ENCODE assay signal across 15 mouse cellular contexts in the genomic region with DNA sequence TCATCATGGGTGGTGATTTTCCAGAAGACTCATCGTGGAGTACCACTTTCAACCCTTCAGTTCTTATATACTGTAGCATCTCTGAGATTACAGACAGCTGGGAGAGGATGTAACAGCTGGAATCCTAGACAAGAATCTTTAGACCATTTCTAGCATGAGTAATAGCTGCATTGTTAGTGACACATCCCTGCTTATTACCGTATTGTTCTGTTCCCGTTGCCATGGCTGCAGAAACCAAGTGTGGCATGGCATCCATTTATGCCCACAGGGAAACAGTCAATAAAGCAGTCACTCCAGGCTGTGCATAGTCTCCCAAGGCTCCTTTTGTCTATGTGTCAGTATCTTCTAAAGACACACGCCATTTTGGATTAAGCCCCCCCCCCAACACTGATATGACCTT.
A peak's percentile ranks its signal among the peaks of the same experiment; 100 is the strongest.
DNase-seq lines count a peak whose midpoint lies in the region; ATAC-seq and TF ChIP-seq lines count a peak whose summit lies in the region.
"Had no signal": no experiment of that assay in that cellular context is flagged by ENCODE, and none has a peak within 500 bp of the region (broad histone marks: within the 10 kb centered on the region; RNA-seq: fewer than 3 reads in every experiment).

No protein-coding gene starts in this region.

- no peaks in the 10 kb centered on the region for H3K27me3 ChIP-seq in neural tube, embryonic 11.5 days (ENCODE audit: control insufficient read depth, insufficient read depth, low read length)
- no peaks in the 10 kb centered on the region for H3K27me3 ChIP-seq in neural tube, embryonic 15.5 days (replicated peaks)
- no peaks in the 10 kb centered on the region for H3K27me3 ChIP-seq in forebrain, embryonic 13.5 days
- H3K27me3 ChIP-seq in hindbrain, postnatal 0 days (ENCODE audit: insufficient read depth, low read length), result no peaks in the 10 kb centered on the region
- H3K27me3 ChIP-seq: limb, embryonic 13.5 days had no signal

- H3K9ac ChIP-seq in neural tube, embryonic 11.5 days (ENCODE audit: low read length), result no peak overlapping the region
- H3K9ac ChIP-seq in neural tube, embryonic 15.5 days (replicated peaks), result no peak overlapping the region
- H3K9ac ChIP-seq in forebrain, embryonic 13.5 days, result no peak overlapping the region
- H3K9ac ChIP-seq in hindbrain, postnatal 0 days (replicated peaks; ENCODE audit: low read length), result no peak overlapping the region
- H3K9ac ChIP-seq: limb, embryonic 13.5 days had no signal

- H3K36me3 ChIP-seq in neural tube, embryonic 11.5 days (ENCODE audit: control insufficient read depth, insufficient read depth, low read length), result no peaks in the 10 kb centered on the region
- no peaks in the 10 kb centered on the region for H3K36me3 ChIP-seq in neural tube, embryonic 15.5 days
- no peaks in the 10 kb centered on the region for H3K36me3 ChIP-seq in forebrain, embryonic 13.5 days (ENCODE audit: poor library complexity, severe bottlenecking)
- H3K36me3 ChIP-seq in hindbrain, postnatal 0 days (ENCODE audit: insufficient read depth, low read length), result no peaks in the 10 kb centered on the region
- H3K36me3 ChIP-seq: limb, embryonic 13.5 days had no signal

- no peaks in the 10 kb centered on the region for H3K9me3 ChIP-seq in neural tube, embryonic 11.5 days (ENCODE audit: control insufficient read depth, low read length)
- no peaks in the 10 kb centered on the region for H3K9me3 ChIP-seq in neural tube, embryonic 15.5 days (replicated peaks)
- H3K9me3 ChIP-seq in forebrain, embryonic 13.5 days (replicated peaks), result no peaks in the 10 kb centered on the region
- no peaks in the 10 kb centered on the region for H3K9me3 ChIP-seq in hindbrain, postnatal 0 days (ENCODE audit: low read length)
- H3K9me3 ChIP-seq: limb, embryonic 13.5 days had no signal

- H3K4me1 ChIP-seq in neural tube, embryonic 11.5 days (ENCODE audit: control insufficient read depth, insufficient read depth, low read length), result no peaks in the 10 kb centered on the region
- peaks cover 4% of the 10 kb centered on the region for H3K4me1 ChIP-seq in neural tube, embryonic 15.5 days
- peaks cover 7% of the 10 kb centered on the region for H3K4me1 ChIP-seq in forebrain, embryonic 13.5 days
- H3K4me1 ChIP-seq in hindbrain, postnatal 0 days (ENCODE audit: insufficient read depth, low read length), result no peaks in the 10 kb centered on the region
- H3K4me1 ChIP-seq: limb, embryonic 13.5 days had no signal

- 46% methylated on average over 4 of the region's 4 CpGs for WGBS in neural tube, embryonic 11.5 days
- 13% methylated on average over 4 of the region's 4 CpGs for WGBS in neural tube, embryonic 15.5 days
- WGBS in forebrain, embryonic 13.5 days, result 13% methylated on average over 4 of the region's 4 CpGs
- WGBS in hindbrain, postnatal 0 days, result 8% methylated on average over 4 of the region's 4 CpGs

- H3K4me2 ChIP-seq in neural tube, embryonic 11.5 days (ENCODE audit: low read depth), result no peak overlapping the region
- H3K4me2 ChIP-seq in neural tube, embryonic 15.5 days, result no peak overlapping the region
- no peak overlapping the region for H3K4me2 ChIP-seq in forebrain, embryonic 13.5 days
- H3K4me2 ChIP-seq in hindbrain, postnatal 0 days (ENCODE audit: low read depth, low read length), result no peak overlapping the region
- H3K4me2 ChIP-seq: limb, embryonic 13.5 days had no signal

- no peak for TF ChIP-seq CTCF in hindbrain, postnatal 0 days (IDR thresholded peaks at IDR 0.05; ENCODE audit: low read depth)

- peak; percentile 41 for DNase-seq in neural tube, embryonic 11.5 days (ENCODE audit: low spot score)
- DNase-seq in hindbrain, postnatal 0 days (ENCODE audit: low spot score), result peak; percentile 43
- peak; percentile 84 for DNase-seq in retina, embryonic 14.5 days (ENCODE audit: low spot score)
- no peak for DNase-seq in right cerebral cortex, postnatal 25 days
- DNase-seq in adrenal gland, postnatal 10 days, result no peak
- DNase-seq in urinary bladder, adult 2 months (ENCODE audit: low spot score), result no peak
- DNase-seq: cerebellum, postnatal 36 days; gastrocnemius, postnatal 36 days; heart, postnatal 14 days; kidney, adult 2 months; layer of hippocampus, adult 9-11 months; lung, adult 2 months had no signal

- no peak overlapping the region for H3K27ac ChIP-seq in neural tube, embryonic 11.5 days (ENCODE audit: low read depth, low read length)
- H3K27ac ChIP-seq in neural tube, embryonic 15.5 days (replicated peaks), result no peak overlapping the region
- no peak overlapping the region for H3K27ac ChIP-seq in forebrain, embryonic 13.5 days
- H3K27ac ChIP-seq in hindbrain, postnatal 0 days, result no peak overlapping the region
- H3K27ac ChIP-seq: limb, embryonic 13.5 days had no signal

- H3K4me3 ChIP-seq in neural tube, embryonic 11.5 days (ENCODE audit: low read depth, low read length), result no peak overlapping the region
- no peak overlapping the region for H3K4me3 ChIP-seq in neural tube, embryonic 15.5 days (replicated peaks)
- no peak overlapping the region for H3K4me3 ChIP-seq in forebrain, embryonic 13.5 days
- no peak overlapping the region for H3K4me3 ChIP-seq in hindbrain, postnatal 0 days (ENCODE audit: low read length)
- H3K4me3 ChIP-seq: limb, embryonic 13.5 days had no signal

- ATAC-seq in neural tube, embryonic 11.5 days (ENCODE audit: insufficient read depth, low FRiP score, low TSS enrichment), result peak; percentile 83
- no peak; the same call in 1 of the 2 replicates for ATAC-seq in neural tube, embryonic 15.5 days (ENCODE audit: low FRiP score)
- peak; percentile 80 for ATAC-seq in forebrain, embryonic 13.5 days
- ATAC-seq in hindbrain, postnatal 0 days, result peak; percentile 92

Comparison
In these comparisons a context has a peak if more than half of its experiments do, and no peak if none do; other contexts are left out.
1. DNase-seq: peak in neural tube, embryonic 11.5 days (single experiment), hindbrain, postnatal 0 days (single experiment) and retina, embryonic 14.5 days (single experiment); none in right cerebral cortex, postnatal 25 days (single experiment), adrenal gland, postnatal 10 days (single experiment) and urinary bladder, adult 2 months (single experiment).